13 mouse cellular contexts compared by ENCODE assay signal in the genomic region with DNA sequence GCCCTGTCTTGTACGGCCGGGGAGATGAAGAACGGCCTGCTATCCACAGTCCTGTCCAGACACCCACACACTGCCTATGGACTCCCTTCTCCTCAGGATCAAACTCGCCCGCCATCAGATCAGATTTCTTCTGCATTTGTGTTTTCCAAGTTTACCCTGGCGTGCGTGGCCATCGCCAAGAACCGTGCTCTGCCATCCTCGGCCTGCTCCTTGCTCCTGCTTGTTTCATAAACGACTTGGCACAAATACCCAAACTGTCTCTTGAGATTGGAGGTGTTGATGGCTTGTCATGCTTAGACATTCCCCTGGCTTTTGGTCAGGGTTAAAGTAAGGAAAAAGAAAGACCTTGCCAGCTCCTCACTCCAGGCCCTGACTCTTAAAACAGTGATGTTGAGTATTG.
DNase-seq lines count a peak whose midpoint lies in the region; ATAC-seq and TF ChIP-seq lines count a peak whose summit lies in the region.
"Had no signal": no experiment of that assay in that cellular context is flagged by ENCODE, and none has a peak within 500 bp of the region (broad histone marks: within the 10 kb centered on the region; RNA-seq: fewer than 3 reads in every experiment).

No protein-coding gene starts in this region.

- no peak for TF ChIP-seq CTCF in heart, adult 2 months (IDR thresholded peaks at IDR 0.05)

- no peak for ATAC-seq in megakaryocyte progenitor cell, adult 5-6 weeks (replicated peaks; ENCODE audit: poor library complexity)
- ATAC-seq: hindbrain, postnatal 0 days had no signal

- no peak for TF ChIP-seq POLR2A in heart, adult 2 months (IDR thresholded peaks at IDR 0.05; ENCODE audit: insufficient read depth, low read depth, low read length)

- peak overlapping the region; percentile 24 for H3K27ac ChIP-seq in heart, adult 2 months
- H3K27ac ChIP-seq: hindbrain, postnatal 0 days; limb, embryonic 13.5 days had no signal

- DNase-seq in heart, adult 2 months, result no peak
- DNase-seq in heart, adult 8-10 months (ENCODE audit: low spot score), result no peak
- DNase-seq in kidney, postnatal 10 days, result peak; percentile 5
- no peak for DNase-seq in kidney, adult 9 months
- DNase-seq in NIH3T3 (ENCODE audit: low read depth), result peak; percentile 29
- peak; percentile 95 for DNase-seq in adipocyte (ENCODE audit: low spot score)
- DNase-seq in T-cell, adult 2 months (ENCODE audit: low spot score), result no peak
- DNase-seq: adrenal gland, postnatal 25 days; kidney, postnatal 14 days; thymus, adult 2 months had no signal

- H3K4me1 ChIP-seq in heart, adult 2 months (ENCODE audit: control insufficient read depth, insufficient read depth, low read length), result peaks cover 7% of the 10 kb centered on the region

- intact Hi-C loops in heart, adult 2 months (cut with DNase I), result loop anchor here (5.0 kb wide), 1 partner anchor 373 kb away; no protein-coding TSS in a partner anchor

- no peak overlapping the region for H3K9ac ChIP-seq in heart, adult 2 months (ENCODE audit: low read depth, low read length)
- H3K9ac ChIP-seq: limb, embryonic 13.5 days had no signal

- H3K36me3 ChIP-seq in heart, adult 2 months (ENCODE audit: control insufficient read depth, insufficient read depth, low read length), result peaks cover 3% of the 10 kb centered on the region

- TF ChIP-seq EP300 in heart, adult 2 months (IDR thresholded peaks at IDR 0.05; ENCODE audit: insufficient read depth, low read depth, low read length), result no peak

- H3K79me2 ChIP-seq in heart, adult 2 months (replicated peaks; ENCODE audit: control insufficient read depth, insufficient read depth, low read length), result no peaks in the 10 kb centered on the region

- WGBS in heart, adult 2 months, result 71% methylated on average over 11 of the region's 11 CpGs

- H3K4me3 ChIP-seq in heart, adult 2 months, result no peak overlapping the region
- H3K4me3 ChIP-seq: limb, embryonic 13.5 days had no signal

- no peaks in the 10 kb centered on the region for H3K27me3 ChIP-seq in heart, adult 2 months (ENCODE audit: control insufficient read depth, insufficient read depth, low read length)
- H3K27me3 ChIP-seq: limb, embryonic 13.5 days had no signal

Comparison
In these comparisons a context has a peak if more than half of its experiments do, and no peak if none do; other contexts are left out.
1. DNase-seq: peak in kidney, postnatal 10 days (single experiment), NIH3T3 (single experiment) and adipocyte (single experiment); none in heart, adult 2 months (0 of 2), heart, adult 8-10 months (single experiment), kidney, adult 9 months (single experiment) and T-cell, adult 2 months (single experiment).